Mouse (Mus musculus) embryonic facial prominence, embryonic 12.5 days (tissue): ENCODE results near the gene Sh3pxd2a. TPM values are rescaled to one million over a fixed set of nuclear protein-coding genes. Genes with fewer than 3 reads are reported as not detected.

ENCODE experiments used
- ATAC-seq: fragments of 200-750 bp; cut with Nextera tagmentation; 2 replicates; pipeline ENCODE4 v1.8.0; 2017; ENCODE audit not compliant: insufficient number of reproducible peaks, insufficient read depth, low FRiP score, low TSS enrichment
- H3K27ac ChIP-seq: fragments of 300-500 bp; sonication (generic); 2 replicates; pipeline ENCODE4 v1.5.1; 2016; ENCODE audit warnings: mild to moderate bottlenecking
- H3K27me3 ChIP-seq: fragments of 300-500 bp; sonication (generic); 2 replicates; pipeline ENCODE4 v1.6.1; 2016; ENCODE audit warnings: mild to moderate bottlenecking, moderate library complexity
- H3K36me3 ChIP-seq: fragments of 300-500 bp; sonication (generic); 2 replicates; pipeline ENCODE4 v1.6.1; 2016; ENCODE audit warnings: mild to moderate bottlenecking
- H3K4me1 ChIP-seq: fragments of 300-500 bp; sonication (generic); 2 replicates; pipeline ENCODE4 v1.6.1; 2016
- H3K4me2 ChIP-seq: fragments of 300-500 bp; sonication (generic); replicated peaks from 2 replicates; pipeline ENCODE4 v1.6.1; 2016; ENCODE audit warnings: mild to moderate bottlenecking, moderate library complexity
- H3K4me3 ChIP-seq: fragments of 300-500 bp; sonication (generic); 2 replicates; pipeline ENCODE4 v1.5.1; 2016; ENCODE audit warnings: mild to moderate bottlenecking
- H3K9ac ChIP-seq: fragments of 300-500 bp; sonication (generic); 2 replicates; pipeline ENCODE4 v1.6.1; 2016; ENCODE audit warnings: mild to moderate bottlenecking, moderate library complexity
- H3K9me3 ChIP-seq: fragments of 300-500 bp; sonication (generic); 2 replicates; pipeline ENCODE4 v1.6.1; 2016; ENCODE audit warnings: mild to moderate bottlenecking, moderate library complexity
- WGBS: fragments of 180-500 bp; shearing (Covaris S2); methylation state at CpG from one replicate; pipeline ENCODE4 v1.1.7; 2016; 5-methylcytosine and 5-hydroxymethylcytosine counted together
- polyA plus RNA-seq: library from polyadenylated mRNA; unstranded; fragments of >200 nt; fragmentation: Nextera tagmentation; extraction: Ambion mirVana; gene quantifications from 2 replicates; pipeline ENCODE4 v1.2.1, GENCODE M21; 2016

Gene Sh3pxd2a
- polyA plus RNA-seq, 1 experiment from 2014 or later, result 8.2 TPM

DNA sequence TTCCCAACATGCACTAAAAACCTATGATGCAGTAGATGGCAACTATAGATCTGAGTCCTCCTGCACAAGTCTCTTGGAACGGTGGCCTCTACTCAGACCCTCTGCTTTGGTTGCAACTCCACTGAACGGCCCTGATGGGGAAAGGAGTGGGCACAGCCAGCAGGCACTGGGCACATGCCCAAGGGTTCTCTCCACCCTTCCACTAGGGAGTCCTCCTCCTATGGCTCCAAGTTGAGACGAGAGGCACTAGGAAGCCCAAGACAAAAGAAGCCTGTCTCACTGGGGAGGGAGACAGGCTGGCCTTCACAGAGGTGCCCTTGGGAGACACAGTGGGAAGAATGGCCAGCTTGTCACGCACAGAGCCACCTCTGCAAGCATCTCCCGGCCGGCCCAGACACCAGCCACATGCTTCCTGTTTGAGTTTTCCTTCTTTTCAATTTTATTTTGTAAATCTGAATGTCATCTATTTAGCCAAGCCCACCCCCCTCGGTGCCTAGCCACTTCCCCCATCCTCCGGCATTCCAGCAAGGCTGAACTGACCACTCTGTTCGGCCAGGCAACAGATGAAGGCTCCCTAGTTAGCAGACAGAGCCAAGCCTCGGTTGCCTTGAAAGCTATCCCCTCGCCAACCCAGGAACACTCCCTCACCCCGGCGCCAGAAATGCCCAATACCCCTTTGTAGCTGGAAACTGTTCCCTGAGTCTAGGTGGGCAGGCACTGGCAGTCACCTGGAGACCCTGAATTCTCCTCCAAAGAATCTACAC lies 49.9 kb downstream of the Sh3pxd2a start:
- H3K4me2 ChIP-seq, result no peak overlapping the region
- H3K4me3 ChIP-seq, result no peak overlapping the region
- no peaks in the 10 kb centered on the region for H3K9me3 ChIP-seq
- no peak overlapping the region for H3K9ac ChIP-seq
- peaks cover 19% of the 10 kb centered on the region for H3K4me1 ChIP-seq
- peak; percentile 13; the same call in 1 of the 2 replicates for ATAC-seq
- no peaks in the 10 kb centered on the region for H3K36me3 ChIP-seq
- no peak overlapping the region for H3K27ac ChIP-seq
- no peaks in the 10 kb centered on the region for H3K27me3 ChIP-seq
- 47% methylated on average over 13 of the region's 13 CpGs for WGBS

DNA sequence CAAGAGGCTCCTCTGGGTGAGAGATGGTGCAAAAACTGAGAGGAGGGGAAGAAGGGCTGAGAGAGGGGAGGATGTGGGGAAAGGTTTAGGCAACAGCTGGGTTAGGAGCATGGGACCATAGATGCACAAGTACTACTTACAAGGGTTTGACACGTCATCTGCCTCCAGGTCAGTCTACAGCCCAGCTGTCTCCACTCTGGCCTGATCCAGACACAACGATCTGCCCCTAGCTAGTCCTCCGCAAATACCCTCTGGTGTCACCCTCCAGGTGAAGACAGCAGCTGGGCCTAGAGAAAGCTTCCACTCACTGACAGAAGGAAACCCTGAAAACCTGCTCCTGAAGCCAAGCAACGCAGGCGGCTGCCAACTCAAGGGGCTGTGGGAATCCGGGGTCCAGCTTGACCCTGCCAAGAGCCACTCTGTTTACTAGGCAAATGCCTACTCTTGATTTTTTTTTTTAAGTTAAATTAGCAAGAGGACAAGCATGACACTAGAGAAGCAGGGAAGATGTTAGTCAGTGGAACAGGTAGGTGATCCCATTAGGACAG lies 50.7 kb downstream of the Sh3pxd2a start:
- no peaks in the 10 kb centered on the region for H3K9me3 ChIP-seq
- WGBS, result 85% methylated on average over 6 of the region's 6 CpGs
- peaks cover 23% of the 10 kb centered on the region for H3K4me1 ChIP-seq
- ATAC-seq, result no peak
- 0 out of 2 replicates have a peak overlapping the region, but pooled peaks have one; percentile 12 for H3K27ac ChIP-seq
- no peak overlapping the region for H3K4me2 ChIP-seq
- no peak overlapping the region for H3K9ac ChIP-seq
- H3K4me3 ChIP-seq, result no peak overlapping the region
- no peaks in the 10 kb centered on the region for H3K36me3 ChIP-seq
- no peaks in the 10 kb centered on the region for H3K27me3 ChIP-seq

DNA sequence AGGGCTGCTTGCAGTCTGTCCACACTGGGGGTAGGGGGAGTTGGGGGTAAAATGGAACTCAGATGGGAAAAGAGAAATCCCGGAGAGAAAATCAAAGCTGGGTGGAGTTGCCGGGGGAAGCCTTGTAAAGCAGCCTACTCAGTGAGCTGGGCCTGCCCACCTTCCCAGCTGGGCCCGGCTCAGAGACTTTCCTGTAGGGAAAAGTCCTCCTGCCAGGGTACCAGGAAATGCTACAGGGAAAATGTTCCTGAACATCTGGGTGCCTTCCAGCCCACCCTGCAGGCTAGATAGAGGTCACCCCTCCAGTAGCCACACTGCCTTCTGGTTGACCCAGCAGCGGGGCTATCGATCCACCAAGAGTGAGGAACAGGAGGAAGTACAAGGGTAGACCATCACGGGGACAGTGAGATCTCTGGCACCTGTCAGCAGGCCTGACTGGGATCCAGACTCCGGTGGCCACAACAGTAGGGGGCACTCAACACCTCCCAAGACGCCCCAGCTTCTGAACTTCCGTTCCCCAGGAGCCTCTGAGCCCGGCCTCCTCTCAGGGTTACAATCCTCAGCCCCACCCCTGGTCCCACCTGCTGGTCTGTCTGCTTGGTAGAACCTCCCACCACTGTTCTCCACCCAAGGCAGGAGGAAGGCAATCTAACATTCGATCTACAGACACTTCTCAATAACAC lies 51.5 kb downstream of the Sh3pxd2a start:
- no peak overlapping the region for H3K4me3 ChIP-seq
- no peak overlapping the region for H3K4me2 ChIP-seq
- H3K36me3 ChIP-seq, result no peaks in the 10 kb centered on the region
- no peak overlapping the region for H3K27ac ChIP-seq
- H3K9me3 ChIP-seq, result no peaks in the 10 kb centered on the region
- no peak overlapping the region for H3K9ac ChIP-seq
- ATAC-seq, result no peak
- WGBS, result 71% methylated on average over 11 of the region's 11 CpGs
- H3K27me3 ChIP-seq, result no peaks in the 10 kb centered on the region
- H3K4me1 ChIP-seq, result peaks cover 25% of the 10 kb centered on the region

DNA sequence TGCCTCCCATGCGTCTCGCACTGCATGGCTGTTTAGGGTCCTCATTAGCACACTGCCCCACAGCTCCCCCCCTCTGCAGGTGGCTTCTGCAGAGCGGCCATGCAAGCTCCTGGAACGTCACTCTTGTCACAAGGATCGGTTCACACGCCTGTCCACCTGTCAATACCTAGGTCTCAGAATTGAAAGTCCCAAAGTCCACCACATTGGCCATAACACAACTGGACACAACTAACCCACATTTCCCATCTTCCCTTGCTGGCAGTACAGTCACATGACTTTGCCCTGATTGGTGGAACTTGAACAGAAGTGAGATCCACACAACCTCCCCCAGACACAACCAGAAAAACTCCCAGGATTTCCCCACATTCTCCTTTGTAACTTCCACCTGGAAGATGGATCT lies 53.9 kb downstream of the Sh3pxd2a start:
- Histone ChIP-seq H3K4me1 (peaks cover 25% of the 10 kb centered on the region), H3K4me3 (no peak overlapping the region), H3K4me2 (no peak overlapping the region), H3K9ac (no peak overlapping the region), H3K27ac (no peak overlapping the region), H3K27me3 (no peaks in the 10 kb centered on the region), H3K36me3 (no peaks in the 10 kb centered on the region; the same call in 1 of the 2 replicates), H3K9me3 (no peaks in the 10 kb centered on the region)
- no peak for ATAC-seq
- WGBS, result 92% methylated on average over 6 of the region's 6 CpGs

DNA sequence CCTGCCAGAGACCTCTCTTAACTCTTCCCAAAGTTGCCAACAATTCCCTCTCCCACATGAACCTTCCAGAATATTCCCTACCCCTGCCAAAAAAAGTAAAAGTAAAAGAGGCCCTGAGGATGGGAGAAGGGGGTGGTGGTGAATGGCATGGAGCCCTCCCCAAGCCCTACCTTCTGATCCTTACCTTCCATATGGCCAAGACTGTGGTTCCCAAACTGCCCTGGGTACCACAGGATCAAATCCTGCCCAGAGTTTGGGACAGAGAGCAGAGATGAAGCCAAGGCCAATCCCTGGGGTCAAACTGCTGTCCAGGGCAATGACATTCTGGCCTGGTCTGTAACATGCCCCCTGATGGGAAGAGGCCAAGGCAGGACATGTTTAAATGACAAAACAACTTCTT lies 55.1 kb downstream of the Sh3pxd2a start:
- no peaks in the 10 kb centered on the region; the same call in 1 of the 2 replicates for H3K36me3 ChIP-seq
- ATAC-seq, result no peak
- no peak overlapping the region for H3K4me3 ChIP-seq
- no peak overlapping the region for H3K4me2 ChIP-seq
- no peak overlapping the region for H3K9ac ChIP-seq
- H3K9me3 ChIP-seq, result no peaks in the 10 kb centered on the region
- H3K27ac ChIP-seq, result peak overlapping the region; percentile 4; the same call in 1 of the 2 replicates
- peaks cover 18% of the 10 kb centered on the region; the same call in 1 of the 2 replicates for H3K4me1 ChIP-seq
- no peaks in the 10 kb centered on the region for H3K27me3 ChIP-seq

DNA sequence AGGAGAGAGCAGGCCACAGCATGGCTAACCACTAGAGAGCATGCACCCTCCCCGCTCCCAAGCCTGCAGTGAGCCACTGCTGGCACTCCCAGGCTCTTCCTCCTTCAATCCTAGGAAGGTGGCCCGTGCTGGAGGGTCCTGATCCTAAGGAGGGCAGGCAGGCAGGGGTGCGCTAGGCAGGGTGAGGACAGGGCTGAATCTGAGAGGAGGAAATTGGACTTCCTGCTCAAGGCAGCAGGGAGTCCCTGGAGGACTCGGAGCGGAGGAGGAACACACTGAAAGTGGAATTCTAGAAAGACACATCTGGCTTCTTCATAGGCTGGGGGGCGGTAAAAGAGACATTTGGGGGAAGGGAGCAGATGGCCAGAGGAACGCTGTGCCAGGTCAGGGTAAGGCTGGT lies 55.5 kb downstream of the Sh3pxd2a start:
- no peak overlapping the region for H3K4me3 ChIP-seq
- WGBS, result 31% methylated on average over 7 of the region's 7 CpGs
- peaks cover 23% of the 10 kb centered on the region; the same call in 1 of the 2 replicates for H3K4me1 ChIP-seq
- no peak for ATAC-seq
- H3K27me3 ChIP-seq, result no peaks in the 10 kb centered on the region
- peak overlapping the region; percentile 4; the same call in 1 of the 2 replicates for H3K27ac ChIP-seq
- no peak overlapping the region for H3K4me2 ChIP-seq
- H3K36me3 ChIP-seq, result no peaks in the 10 kb centered on the region; the same call in 1 of the 2 replicates
- no peaks in the 10 kb centered on the region for H3K9me3 ChIP-seq
- no peak overlapping the region for H3K9ac ChIP-seq

DNA sequence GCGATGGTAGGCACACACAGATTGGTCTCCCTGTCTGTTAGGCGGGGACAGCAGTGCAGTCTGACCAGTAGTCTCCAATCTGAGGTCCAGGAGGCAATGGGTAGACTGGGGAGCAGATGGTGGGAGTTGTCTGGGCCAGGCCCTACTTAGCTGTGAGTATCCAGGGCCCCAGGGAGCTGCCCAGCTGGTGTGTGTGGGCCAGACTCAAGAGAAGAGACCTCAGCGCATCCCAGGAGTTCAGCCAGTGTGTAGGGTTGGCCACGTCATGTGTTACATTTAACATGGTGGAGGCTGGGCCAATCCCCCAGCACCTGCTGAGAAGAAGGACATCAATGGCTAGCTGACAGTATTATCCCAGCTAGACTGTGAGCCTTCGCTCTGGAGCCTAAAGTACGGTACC lies 56.9 kb downstream of the Sh3pxd2a start:
- Histone ChIP-seq H3K9ac (no peak overlapping the region), H3K27me3 (no peaks in the 10 kb centered on the region), H3K4me3 (no peak overlapping the region), H3K36me3 (no peaks in the 10 kb centered on the region; the same call in 1 of the 2 replicates), H3K9me3 (no peaks in the 10 kb centered on the region), H3K27ac (no peak overlapping the region), H3K4me2 (no peak overlapping the region), H3K4me1 (peaks cover 32% of the 10 kb centered on the region)
- no peak for ATAC-seq
- 90% methylated on average over 6 of the region's 6 CpGs for WGBS

DNA sequence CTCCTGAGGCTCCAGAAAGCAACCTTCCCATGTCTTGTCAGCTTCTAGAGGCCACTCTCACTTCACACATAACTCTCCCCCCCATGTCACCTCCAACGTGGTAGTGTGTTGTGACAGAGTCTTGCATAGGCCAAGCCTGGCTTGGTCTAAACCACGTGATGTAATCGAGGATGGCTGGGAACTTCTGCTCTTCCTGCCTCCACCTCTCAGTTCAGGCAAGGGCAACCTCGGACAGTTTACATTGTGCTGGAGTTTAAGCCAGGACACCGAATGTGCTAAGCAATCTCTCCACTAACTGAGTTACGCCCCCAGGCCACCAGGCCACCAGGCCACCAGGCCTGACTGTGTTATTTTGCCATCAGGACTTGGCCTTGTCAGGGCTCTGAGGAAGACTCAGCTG lies 57.7 kb downstream of the Sh3pxd2a start:
- Histone ChIP-seq H3K36me3 (no peaks in the 10 kb centered on the region; the same call in 1 of the 2 replicates), H3K4me3 (no peak overlapping the region), H3K4me1 (peaks cover 32% of the 10 kb centered on the region), H3K27me3 (no peaks in the 10 kb centered on the region), H3K4me2 (no peak overlapping the region), H3K27ac (no peak overlapping the region), H3K9me3 (no peaks in the 10 kb centered on the region), H3K9ac (0 out of 2 replicates have a peak overlapping the region, but pooled peaks have one; percentile 12)
- ATAC-seq, result no peak
- WGBS, result 66% methylated on average over 6 of the region's 6 CpGs

DNA sequence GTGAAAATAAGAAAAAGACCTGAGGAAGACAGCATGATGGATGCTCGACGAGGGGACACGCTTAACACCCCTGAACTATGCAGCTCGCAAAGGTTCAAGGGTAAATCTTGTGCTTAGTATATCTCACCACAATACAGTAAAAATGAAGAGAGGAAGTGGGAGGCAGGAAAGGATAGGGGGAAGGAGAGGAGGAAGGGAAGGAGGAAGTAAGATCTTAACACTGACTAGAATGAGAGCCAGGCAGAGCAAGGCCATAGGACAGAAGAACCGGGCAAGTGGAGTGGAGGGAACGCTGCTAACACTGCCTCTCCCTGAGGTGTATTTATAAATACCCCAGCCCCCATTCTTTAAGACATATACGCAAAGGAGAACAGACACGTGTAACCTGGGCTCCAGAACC lies 58.7 kb downstream of the Sh3pxd2a start:
- no peak for ATAC-seq
- no peaks in the 10 kb centered on the region for H3K9me3 ChIP-seq
- H3K9ac ChIP-seq, result no peak overlapping the region
- H3K4me2 ChIP-seq, result no peak overlapping the region
- H3K27me3 ChIP-seq, result no peaks in the 10 kb centered on the region
- H3K4me3 ChIP-seq, result no peak overlapping the region
- no peak overlapping the region for H3K27ac ChIP-seq
- H3K36me3 ChIP-seq, result no peaks in the 10 kb centered on the region; the same call in 1 of the 2 replicates
- 91% methylated on average over 8 of the region's 8 CpGs for WGBS
- H3K4me1 ChIP-seq, result peaks cover 40% of the 10 kb centered on the region

DNA sequence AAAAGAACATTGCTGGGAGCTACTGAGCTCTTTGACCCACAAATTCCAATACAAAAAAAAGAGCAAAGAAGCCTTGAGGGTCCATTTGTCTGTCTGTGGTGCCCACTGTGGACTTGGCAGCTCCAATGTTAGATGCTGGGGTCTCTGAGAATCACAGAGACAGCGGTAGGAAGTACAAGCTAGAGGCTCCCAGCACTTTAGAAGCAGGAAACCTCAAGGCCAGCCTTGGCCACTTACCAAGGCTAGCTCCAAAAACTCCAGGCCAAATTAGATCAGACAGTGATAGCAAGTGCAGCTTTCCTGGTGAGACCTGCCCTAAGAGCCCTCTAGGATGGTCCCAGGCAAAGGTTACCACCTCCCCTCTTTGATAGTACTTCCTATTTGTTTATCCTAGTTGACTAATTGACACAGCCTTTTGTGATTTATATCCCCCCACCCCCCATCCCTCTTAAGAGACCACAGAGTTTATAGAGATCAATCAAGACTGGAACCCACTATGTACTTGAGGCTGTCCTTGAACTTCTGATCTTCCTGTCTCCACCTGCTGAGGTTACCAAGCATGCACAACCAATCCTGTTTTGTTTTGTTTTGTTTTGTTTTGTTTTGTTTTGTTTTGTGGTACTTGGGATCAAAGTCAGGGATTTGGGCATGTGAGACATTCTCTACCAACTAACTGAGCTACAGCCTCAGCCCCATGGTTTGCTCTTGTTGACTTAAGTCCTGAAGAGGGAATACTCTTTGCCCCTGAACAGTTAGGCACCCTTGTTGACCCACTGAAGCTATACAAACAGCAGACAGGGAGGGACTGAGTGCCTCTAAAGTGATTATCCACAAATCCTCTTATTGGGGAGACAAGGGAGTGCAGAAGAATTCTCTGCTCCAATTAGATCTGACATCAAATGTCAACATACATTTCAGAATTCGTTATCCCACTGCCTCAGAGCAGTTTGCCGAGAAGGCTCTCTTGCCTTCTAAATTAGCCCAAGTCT lies 60.5 kb downstream of the Sh3pxd2a start:
- Histone ChIP-seq H3K4me2 (no peak overlapping the region), H3K4me1 (peaks cover 28% of the 10 kb centered on the region), H3K27me3 (no peaks in the 10 kb centered on the region), H3K36me3 (no peaks in the 10 kb centered on the region; the same call in 1 of the 2 replicates), H3K9ac (no peak overlapping the region), H3K27ac (peak overlapping the region; percentile 58), H3K4me3 (no peak overlapping the region), H3K9me3 (no peaks in the 10 kb centered on the region)
- ATAC-seq, result no peak
- WGBS, result 65% methylated on average over 3 of the region's 3 CpGs

DNA sequence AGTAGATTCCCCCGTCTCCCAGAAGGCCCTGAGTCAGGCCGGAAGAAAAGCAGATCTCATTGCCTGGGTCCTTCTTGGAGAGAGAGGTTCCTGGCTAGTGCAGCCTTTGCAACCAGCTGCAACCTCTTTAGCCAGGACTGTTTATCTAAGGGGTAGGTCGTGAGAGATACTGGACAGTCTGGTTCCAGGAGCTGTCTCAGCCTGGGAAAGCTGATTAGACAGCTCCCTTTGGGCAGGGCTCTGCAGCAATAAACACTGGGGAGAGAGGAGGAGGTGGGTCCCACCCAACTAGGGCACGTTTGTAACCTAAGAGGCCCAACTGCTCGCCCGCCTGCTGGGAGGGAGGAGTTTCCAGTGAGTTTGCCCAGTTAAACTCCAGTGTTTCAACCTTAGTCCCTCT lies 61.2 kb downstream of the Sh3pxd2a start:
- H3K9ac ChIP-seq, result no peak overlapping the region
- no peaks in the 10 kb centered on the region; the same call in 1 of the 2 replicates for H3K36me3 ChIP-seq
- H3K4me1 ChIP-seq, result peaks cover 31% of the 10 kb centered on the region
- no peak overlapping the region for H3K4me3 ChIP-seq
- 19% methylated on average over 6 of the region's 6 CpGs for WGBS
- ATAC-seq, result peak; percentile 54; the same call in 1 of the 2 replicates
- H3K27me3 ChIP-seq, result no peaks in the 10 kb centered on the region
- H3K4me2 ChIP-seq, result no peak overlapping the region
- no peaks in the 10 kb centered on the region for H3K9me3 ChIP-seq
- H3K27ac ChIP-seq, result peak overlapping the region; percentile 58; the same call in 1 of the 2 replicates
